Mouse (Mus musculus): ENCODE measurements around the gene Rad9b.

The Rad9b gene

GRCm38 (mm10) chr5:122312942-122313684 is 40.9 kb downstream of the Rad9b start:
- DNase-seq (ENCODE audit: low spot score in 2 of 2) = no peak

GRCm38 (mm10) chr5:122312346-122312745 is 41.7 kb downstream of the Rad9b start:
- DNase-seq (ENCODE audit: low spot score in 2 of 2) = no peak

- no peak for DNase-seq (ENCODE audit: low spot score in 2 of 2)
Measured at GRCm38 (mm10) chr5:122311692-122312091, 42.3 kb downstream of the Rad9b start.

GRCm38 (mm10) chr5:122310699-122311098 is 43.3 kb downstream of the Rad9b start:
- no peak for DNase-seq (ENCODE audit: low spot score in 2 of 2)

GRCm38 (mm10) chr5:122306536-122306935 is 47.5 kb downstream of the Rad9b start:
- no peak for DNase-seq (ENCODE audit: low spot score in 2 of 2)

GRCm38 (mm10) chr5:122305472-122305871 is 48.6 kb downstream of the Rad9b start:
- DNase-seq (ENCODE audit: low spot score in 2 of 2) = no peak

DNA sequence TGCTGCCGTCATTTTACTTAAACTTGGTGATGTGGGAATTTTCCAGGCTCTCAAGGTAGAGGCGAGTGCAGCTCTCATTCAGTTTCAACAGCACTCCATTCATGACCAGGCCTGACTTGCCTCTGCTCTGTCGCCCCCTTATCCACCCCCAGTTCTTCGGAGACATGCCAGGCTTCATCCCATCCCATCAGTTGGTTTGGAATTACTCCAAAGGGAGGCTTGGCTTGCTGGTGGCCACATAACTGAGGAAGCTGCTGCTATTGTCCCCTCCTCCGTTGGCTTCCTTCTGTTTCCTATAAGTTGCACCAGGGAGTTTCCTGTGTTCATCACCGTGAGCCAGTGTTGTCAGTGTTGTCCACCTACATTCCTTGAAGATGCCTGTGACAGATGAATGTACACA is 49.5 kb downstream of the Rad9b start:
- DNase-seq (ENCODE audit: low spot score in 2 of 2) = no peak

- no peak for DNase-seq (ENCODE audit: low spot score in 2 of 2)
Measured at GRCm38 (mm10) chr5:122303937-122304336, 50.1 kb downstream of the Rad9b start.

- DNase-seq (ENCODE audit: low spot score in 2 of 2) = no peak
Measured at GRCm38 (mm10) chr5:122302810-122303745, 51.0 kb downstream of the Rad9b start.

DNA sequence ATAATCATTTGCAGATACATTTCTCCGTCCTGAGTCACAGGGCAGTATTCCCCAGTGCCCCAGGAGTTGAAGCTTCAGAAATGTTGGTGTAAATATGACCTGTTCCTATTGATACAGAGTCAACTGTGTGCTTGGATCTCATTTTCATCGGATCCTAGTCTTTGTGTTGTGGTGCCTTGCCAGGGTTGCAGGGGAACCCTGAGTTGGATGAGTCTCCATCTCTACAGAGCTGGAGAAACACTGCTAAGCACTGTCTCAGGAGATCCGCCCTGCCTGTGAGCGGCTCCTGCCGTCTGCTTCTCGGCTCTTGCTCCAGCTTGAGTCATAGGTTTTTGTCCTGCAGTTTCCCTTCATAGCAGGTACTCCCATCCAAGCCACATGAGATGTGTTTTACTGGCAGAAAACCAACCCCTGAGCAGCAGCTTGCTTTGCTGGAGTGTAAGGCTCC is 53.9 kb downstream of the Rad9b start:
- no peak for DNase-seq (ENCODE audit: low spot score in 2 of 2)

GRCm38 (mm10) chr5:122295113-122295935 is 58.7 kb downstream of the Rad9b start:
- DNase-seq (ENCODE audit: low spot score in 2 of 2) = no peak

GRCm38 (mm10) chr5:122294219-122294735 is 59.8 kb downstream of the Rad9b start:
- no peak for DNase-seq (ENCODE audit: low spot score in 2 of 2)

DNA sequence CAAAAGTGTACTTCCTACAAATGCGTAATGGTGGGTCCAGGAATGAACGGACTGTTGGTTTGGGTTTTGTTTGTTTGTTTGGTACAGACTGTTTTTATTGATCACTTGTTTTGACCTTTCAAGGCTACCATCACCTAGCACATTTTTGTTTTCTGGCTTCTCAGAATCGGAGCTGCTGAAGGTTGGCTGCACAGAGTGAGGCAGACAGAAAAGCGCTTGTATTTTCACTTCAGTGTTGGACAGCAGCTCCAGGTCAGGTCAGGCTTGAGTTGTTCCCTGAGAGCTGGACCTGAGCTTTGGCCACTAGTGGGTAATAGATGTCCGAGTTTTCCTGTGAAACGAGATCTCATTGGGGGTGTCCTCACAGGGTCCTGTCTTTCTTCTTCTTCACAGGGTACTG is 60.9 kb downstream of the Rad9b start:
- no peak for DNase-seq (ENCODE audit: low spot score in 2 of 2)

- DNase-seq (ENCODE audit: low spot score in 2 of 2) = no peak
Measured at GRCm38 (mm10) chr5:122291553-122292339, 62.3 kb downstream of the Rad9b start.

DNA sequence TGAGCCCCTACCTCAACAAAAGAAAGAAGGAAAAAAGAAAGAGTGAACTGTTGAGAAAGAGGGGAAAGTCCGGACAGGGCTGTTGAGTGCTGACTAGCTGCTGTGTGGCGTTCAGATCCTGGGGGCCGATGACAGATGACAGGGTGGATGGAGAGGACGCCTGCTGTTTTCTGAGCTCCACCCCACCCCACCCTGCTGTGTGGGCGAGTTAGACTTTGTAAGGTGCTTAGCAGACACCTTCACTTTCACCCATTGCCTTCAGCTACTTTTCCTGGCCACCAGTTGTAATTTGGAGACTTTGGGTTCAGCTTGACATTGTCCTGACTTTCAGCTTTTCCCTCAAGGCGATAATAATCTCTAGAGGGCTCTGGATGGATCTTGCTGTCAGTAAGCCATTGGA is 62.9 kb downstream of the Rad9b start:
- DNase-seq (ENCODE audit: low spot score in 2 of 2) = no peak

GRCm38 (mm10) chr5:122288147-122288811 is 65.8 kb downstream of the Rad9b start:
- DNase-seq (ENCODE audit: low spot score in 2 of 2) = no peak

GRCm38 (mm10) chr5:122287026-122287425 is 67.0 kb downstream of the Rad9b start:
- DNase-seq (ENCODE audit: low spot score in 2 of 2) = no peak

DNA sequence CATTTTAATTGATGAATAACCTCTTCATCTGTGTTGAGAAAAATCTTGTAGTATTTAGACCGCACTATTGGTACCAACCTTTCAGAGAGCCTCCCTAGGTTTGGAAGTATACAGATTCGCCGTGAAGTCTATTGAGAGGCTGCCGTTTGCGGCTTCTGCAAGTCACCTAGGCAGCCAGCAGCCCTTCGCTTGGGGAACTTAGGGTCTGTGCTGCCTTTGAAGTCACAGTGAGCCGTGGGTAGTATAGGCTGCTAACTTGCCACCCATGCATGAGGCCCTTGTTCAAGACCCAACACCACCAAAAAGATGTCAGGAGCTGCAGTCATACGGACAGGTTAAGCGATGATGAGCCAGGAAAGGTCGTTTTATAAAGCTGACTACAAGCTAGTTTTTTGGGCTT is 67.8 kb downstream of the Rad9b start:
- DNase-seq (ENCODE audit: low spot score in 2 of 2) = no peak

GRCm38 (mm10) chr5:122285767-122286150 is 68.3 kb downstream of the Rad9b start:
- no peak for DNase-seq (ENCODE audit: low spot score in 2 of 2)

DNA sequence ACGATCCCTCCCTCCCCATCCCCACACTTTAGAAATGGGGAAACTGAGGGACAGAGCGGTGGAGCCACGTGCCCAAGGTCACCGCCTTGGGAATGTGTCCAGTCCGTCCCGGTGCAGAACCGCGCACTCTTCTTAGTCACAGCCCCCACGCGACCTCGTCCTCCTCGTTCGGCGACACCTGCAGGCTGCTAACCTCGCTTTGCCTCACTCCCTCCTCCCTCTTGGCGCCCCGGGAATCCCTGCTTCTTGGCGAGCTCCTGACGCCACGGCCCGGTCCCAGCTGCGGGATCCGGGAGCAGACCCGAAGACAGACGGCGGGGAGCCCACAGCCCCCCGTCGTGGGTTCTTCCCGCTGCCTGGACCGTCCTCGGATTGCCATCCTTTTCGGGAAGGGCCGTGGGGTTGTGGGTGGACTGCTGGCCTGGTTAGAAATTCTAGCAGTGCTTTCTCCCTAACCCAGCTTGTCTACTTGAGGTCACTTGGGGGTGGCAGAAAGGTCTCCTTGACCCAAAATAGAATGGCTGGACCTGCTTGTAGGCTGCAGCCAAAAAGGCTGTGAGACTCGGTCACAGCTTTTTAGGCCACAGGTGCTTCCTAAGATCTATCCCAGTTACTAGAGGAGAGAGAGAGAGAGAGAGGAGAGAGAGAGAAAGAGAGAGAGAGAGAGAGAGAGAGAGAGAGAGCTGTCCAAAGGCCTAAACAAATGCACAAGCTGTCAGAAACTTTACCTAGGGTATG is 68.8 kb downstream of the Rad9b start:
- peak in 1 of 2 experiments; percentile 27 for DNase-seq (ENCODE audit: low spot score in 2 of 2)

Data from frontal cortex, postnatal 25 days (tissue).